Comparison of ENCODE assay signal across 8 mouse cellular contexts in genomic region chr6:122801301-122801800, GRCm38 (mm10). TPM values are rescaled to one million over a fixed set of nuclear protein-coding genes. Genes with fewer than 3 reads are reported as not detected.
DNase-seq lines count a peak whose midpoint lies in the region; ATAC-seq and TF ChIP-seq lines count a peak whose summit lies in the region.

TSS of gene Slc2a3 (minus strand) at chr6:122801640.

- peak within 1 kb of the TSS; percentile 98 for H3K4me2 ChIP-seq in embryonic facial prominence, embryonic 15.5 days (replicated peaks)
- H3K4me2 ChIP-seq in kidney, embryonic 14.5 days (replicated peaks; ENCODE audit: low read depth, low read length): peak within 1 kb of the TSS; percentile 94
- H3K4me2 ChIP-seq in midbrain, postnatal 0 days (ENCODE audit: low read depth, low read length, poor library complexity, severe bottlenecking): peak within 1 kb of the TSS; percentile 84

- peaks cover 12% of the 10 kb centered on the region; the same call in 1 of the 2 replicates for H3K27me3 ChIP-seq in embryonic facial prominence, embryonic 15.5 days
- H3K27me3 ChIP-seq in heart, embryonic 10.5 days (ENCODE audit: insufficient read depth, poor library complexity, severe bottlenecking): peaks cover 9% of the 10 kb centered on the region; the same call in 1 of the 2 replicates
- H3K27me3 ChIP-seq in kidney, embryonic 14.5 days (ENCODE audit: control insufficient read depth, insufficient read depth, low read length): peaks cover 7% of the 10 kb centered on the region
- peaks cover 6% of the 10 kb centered on the region for H3K27me3 ChIP-seq in liver, adult 2 months (ENCODE audit: control insufficient read depth, insufficient read depth, low read length)
- H3K27me3 ChIP-seq in midbrain, postnatal 0 days (ENCODE audit: insufficient read depth, low read length): no peaks in the 10 kb centered on the region

- H3K79me2 ChIP-seq in liver, adult 2 months (ENCODE audit: control insufficient read depth, insufficient read depth, low read length): no peaks in the 10 kb centered on the region

- H3K9ac ChIP-seq in embryonic facial prominence, embryonic 15.5 days: peak within 1 kb of the TSS; percentile 53
- H3K9ac ChIP-seq in kidney, embryonic 14.5 days (ENCODE audit: low read depth, low read length): peak within 1 kb of the TSS; percentile 69
- peak within 1 kb of the TSS; percentile 62 for H3K9ac ChIP-seq in liver, adult 2 months (ENCODE audit: low read depth, low read length)
- peak within 1 kb of the TSS; percentile 74 for H3K9ac ChIP-seq in midbrain, postnatal 0 days (replicated peaks; ENCODE audit: low read length, poor library complexity, severe bottlenecking)

- H3K36me3 ChIP-seq in embryonic facial prominence, embryonic 15.5 days: no peaks in the 10 kb centered on the region
- H3K36me3 ChIP-seq in heart, embryonic 10.5 days: no peaks in the 10 kb centered on the region
- H3K36me3 ChIP-seq in kidney, embryonic 14.5 days (ENCODE audit: control insufficient read depth, insufficient read depth, low read length): no peaks in the 10 kb centered on the region
- H3K36me3 ChIP-seq in liver, adult 2 months (ENCODE audit: control insufficient read depth, insufficient read depth, low read length): no peaks in the 10 kb centered on the region
- H3K36me3 ChIP-seq in midbrain, postnatal 0 days (ENCODE audit: insufficient read depth, low read length): peaks cover 3% of the 10 kb centered on the region; the same call in 1 of the 2 replicates

- no peak for TF ChIP-seq POLR2A in liver, adult 2 months (IDR thresholded peaks at IDR 0.05; ENCODE audit: extremely low read depth, insufficient read depth, low read length)

- ATAC-seq in embryonic facial prominence, embryonic 15.5 days (ENCODE audit: insufficient number of reproducible peaks, low FRiP score, low TSS enrichment, low read depth): peak; percentile 47; the same call in 1 of the 2 replicates
- ATAC-seq in kidney, embryonic 14.5 days (ENCODE audit: low FRiP score, low TSS enrichment): peak; percentile 73
- peak; percentile 74 for ATAC-seq in midbrain, postnatal 0 days (ENCODE audit: low FRiP score)

- peak within 1 kb of the TSS; percentile 28; the same call in 1 of the 2 replicates for H3K27ac ChIP-seq in embryonic facial prominence, embryonic 15.5 days (replicated peaks)
- H3K27ac ChIP-seq in heart, embryonic 10.5 days: peak within 1 kb of the TSS; percentile 90
- H3K27ac ChIP-seq in kidney, embryonic 14.5 days (ENCODE audit: low read depth, low read length): no peak within 1 kb of the TSS
- no peak within 1 kb of the TSS for H3K27ac ChIP-seq in liver, adult 2 months (replicated peaks; ENCODE audit: insufficient read depth, low read depth, low read length)
- H3K27ac ChIP-seq in midbrain, postnatal 0 days (ENCODE audit: low read depth, low read length): peak within 1 kb of the TSS; percentile 85

- TF ChIP-seq CTCF in liver, adult 2 months (IDR thresholded peaks at IDR 0.05; ENCODE audit: low read depth, low read length): no peak
- no peak for TF ChIP-seq CTCF in midbrain, postnatal 0 days (IDR thresholded peaks at IDR 0.05)

- H3K9me3 ChIP-seq in embryonic facial prominence, embryonic 15.5 days (replicated peaks): no peaks in the 10 kb centered on the region
- no peaks in the 10 kb centered on the region for H3K9me3 ChIP-seq in heart, embryonic 10.5 days
- no peaks in the 10 kb centered on the region for H3K9me3 ChIP-seq in kidney, embryonic 14.5 days (ENCODE audit: control insufficient read depth, low read length)
- H3K9me3 ChIP-seq in midbrain, postnatal 0 days (ENCODE audit: low read length): no peaks in the 10 kb centered on the region

- 1% methylated on average over 46 of the region's 46 CpGs for WGBS in embryonic facial prominence, embryonic 15.5 days
- WGBS in heart, embryonic 10.5 days: under 1% methylated on average over 46 of the region's 46 CpGs
- under 1% methylated on average over 40 of the region's 46 CpGs for WGBS in kidney, embryonic 14.5 days
- 2% methylated on average over 46 of the region's 46 CpGs for WGBS in liver, adult 2 months
- WGBS in midbrain, postnatal 0 days: under 1% methylated on average over 33 of the region's 46 CpGs

- peak; percentile 71 for DNase-seq in CD4-positive helper T cell, adult 2 months (ENCODE audit: low read depth, low spot score)
- peak; percentile 66 for DNase-seq in adrenal gland, postnatal 25 days
- DNase-seq in heart, embryonic 10.5 days (ENCODE audit: low spot score): peak; percentile 88
- DNase-seq in liver, adult 2 months (ENCODE audit: extremely low read depth, low read depth, low spot score): no peak
- DNase-seq in midbrain, postnatal 0 days (ENCODE audit: low spot score): peak; percentile 64
- peak; percentile 76 for DNase-seq in testis, postnatal 10 days (ENCODE audit: low spot score)

- peaks cover 15% of the 10 kb centered on the region for H3K4me1 ChIP-seq in embryonic facial prominence, embryonic 15.5 days
- peaks cover 16% of the 10 kb centered on the region for H3K4me1 ChIP-seq in heart, embryonic 10.5 days
- H3K4me1 ChIP-seq in kidney, embryonic 14.5 days (ENCODE audit: control insufficient read depth, insufficient read depth, low read length): no peaks in the 10 kb centered on the region
- H3K4me1 ChIP-seq in liver, adult 2 months (ENCODE audit: control insufficient read depth, insufficient read depth, low read length): peaks cover 4% of the 10 kb centered on the region; the same call in 1 of the 2 replicates
- H3K4me1 ChIP-seq in midbrain, postnatal 0 days (ENCODE audit: insufficient read depth, low read length): no peaks in the 10 kb centered on the region

- H3K4me3 ChIP-seq in embryonic facial prominence, embryonic 15.5 days (replicated peaks): peak within 1 kb of the TSS; percentile 58
- peak within 1 kb of the TSS; percentile 68 for H3K4me3 ChIP-seq in heart, embryonic 10.5 days
- H3K4me3 ChIP-seq in kidney, embryonic 14.5 days (ENCODE audit: low read length): peak within 1 kb of the TSS; percentile 54
- peak within 1 kb of the TSS; percentile 66 for H3K4me3 ChIP-seq in liver, adult 2 months (ENCODE audit: insufficient read depth, low read depth, low read length)
- H3K4me3 ChIP-seq in midbrain, postnatal 0 days (ENCODE audit: low read depth, low read length): peak within 1 kb of the TSS; percentile 63

RNA-seq across cellular contexts. Expression of gene Slc2a3, which starts in this region (rescaled TPM):
- total RNA-seq in adrenal gland, postnatal 25 days (2021): 4.8 and 7.9 TPM in 2 replicates
- 30.2 and 40.2 TPM in 2 replicates for polyA plus RNA-seq in embryonic facial prominence, embryonic 15.5 days (2015; fragmentation: Nextera tagmentation; extraction: Ambion mirVana)
- polyA plus RNA-seq in heart, embryonic 10.5 days (2016; fragmentation: Nextera tagmentation; extraction: Ambion mirVana): 55.8 and 85.3 TPM in 2 replicates
- 2.9 and 5.8 TPM in 2 replicates for polyA plus RNA-seq in kidney, embryonic 14.5 days (2014; fragmentation: Nextera tagmentation; extraction: Ambion mirVana)
- total RNA-seq in liver, adult 2 months (2014; rRNA removed): 0.28 and 0.40 TPM in 2 replicates
- polyA plus RNA-seq in liver, adult 2 months (2012; rRNA removed): 0.22 and 0.66 TPM in 2 replicates
- 96.0 and 129 TPM in 2 replicates for total RNA-seq in midbrain, postnatal 0 days (2014; rRNA removed)
- 48.4 and 50.1 TPM in 2 replicates for polyA plus RNA-seq in midbrain, postnatal 0 days (2015; fragmentation: Nextera tagmentation; extraction: Ambion mirVana)

Comparison
In these comparisons a context has a peak if more than half of its experiments do, and no peak if none do; other contexts are left out.
1. RNA of gene Slc2a3 (total RNA-seq): 96.0 to 129 TPM in midbrain, postnatal 0 days; 4.8 to 7.9 TPM in adrenal gland, postnatal 25 days and 0.28 to 0.40 TPM in liver, adult 2 months; every median in the first group is over 10 times any median in the second.
2. H3K27ac ChIP-seq: peak in embryonic facial prominence, embryonic 15.5 days (single experiment), heart, embryonic 10.5 days (single experiment) and midbrain, postnatal 0 days (single experiment); none in kidney, embryonic 14.5 days (single experiment) and liver, adult 2 months (single experiment).
3. Peak in every context shown above with its lines, with median percentiles within 50 percentile points of each other: ATAC-seq, H3K4me2 ChIP-seq, H3K4me3 ChIP-seq and H3K9ac ChIP-seq.